Mouse (Mus musculus) megakaryocyte, embryonic 14.5 days (primary cell): ENCODE data around the gene Intu.

Experiments used
- FLI1 ChIP-seq: IDR thresholded peaks from 2 replicates; pipeline ENCODE4 v1.6.1; 2012; ENCODE audit warnings: low read length, inconsistent platforms, mixed read lengths
- GATA1 ChIP-seq: IDR thresholded peaks from 3 replicates; pipeline ENCODE4 v1.6.1; 2012; ENCODE audit warnings: mixed read lengths, low read length, inconsistent platforms, borderline replicate concordance

DNA sequence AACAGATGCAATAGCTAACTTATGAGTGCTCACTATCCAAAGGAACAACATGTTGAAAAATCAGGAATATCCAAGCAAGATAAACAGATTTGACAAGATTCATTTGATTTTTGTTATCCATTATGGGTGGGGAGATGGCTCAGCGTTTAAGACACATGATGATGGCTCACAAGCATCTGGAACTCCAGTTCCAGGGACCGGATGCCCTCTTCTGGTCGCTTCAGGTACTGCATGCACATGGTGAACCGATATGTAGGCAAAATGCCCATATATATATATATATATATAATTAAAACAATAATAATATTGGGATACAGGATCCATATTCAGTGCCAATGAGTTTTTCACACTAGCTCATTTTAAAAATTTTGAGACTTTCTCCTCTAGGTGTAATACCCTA is 5.7 kb upstream of the Intu start:
- TF ChIP-seq GATA1 (no peak), FLI1 (no peak)
